Mouse (Mus musculus): Measurements from ENCODE around the gene Prpsap2. TPM values are rescaled to one million over a fixed set of nuclear protein-coding genes. Genes with fewer than 3 reads are reported as not detected.

The Prpsap2 gene
- polyA plus RNA-seq, 1 experiment from 2014 or later: 8.6 TPM

- no peak for DNase-seq
- H3K36me3 ChIP-seq: peaks cover 53% of the 10 kb centered on the region
- H3K4me3 ChIP-seq (replicated peaks): no peak overlapping the region
Observed at GRCm38 (mm10) chr11:61692996-61693395, 68.9 kb downstream of the Prpsap2 start.

DNA sequence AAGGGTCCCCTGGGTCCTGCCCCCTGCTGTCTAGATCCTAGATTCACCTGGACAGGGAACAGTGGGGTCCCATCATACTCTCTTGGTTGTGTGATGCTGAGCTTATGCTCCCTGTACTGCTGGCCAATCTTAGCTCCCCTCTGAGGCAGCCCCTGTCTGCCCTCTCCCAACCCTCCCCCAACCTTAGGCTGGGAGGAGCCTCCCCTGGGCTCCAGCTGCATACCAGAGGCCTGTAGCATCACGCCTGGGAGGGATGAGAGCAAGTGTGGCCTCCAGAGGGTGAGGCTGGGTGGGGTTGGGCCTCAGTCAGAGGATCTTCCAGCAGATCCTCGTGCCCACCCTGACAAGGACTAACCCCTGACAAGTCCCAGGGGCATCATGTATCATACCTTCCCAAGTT lies 74.3 kb downstream of the Prpsap2 start:
- peak overlapping the region; percentile 91 for H3K4me2 ChIP-seq
- peaks cover 18% of the 10 kb centered on the region; the same call in 1 of the 2 replicates for H3K36me3 ChIP-seq
- no peak for DNase-seq
- peaks cover 68% of the 10 kb centered on the region for H3K4me1 ChIP-seq (replicated peaks)
- WGBS (ENCODE audit: insufficient replicate concordance): 33% methylated on average over 2 of the region's 2 CpGs
- peak overlapping the region; percentile 84; the same call in 1 of the 2 replicates for H3K9ac ChIP-seq
- peaks cover 13% of the 10 kb centered on the region for H3K27me3 ChIP-seq
- no peaks in the 10 kb centered on the region for H3K9me3 ChIP-seq (replicated peaks)
- ATAC-seq (ENCODE audit: low read depth): peak; percentile 22
- H3K4me3 ChIP-seq (replicated peaks): peak overlapping the region; percentile 75
- peak overlapping the region; percentile 87; the same call in 1 of the 2 replicates for H3K27ac ChIP-seq

More at GRCm38 (mm10) chr11:61692996-61693395, 68.9 kb downstream of the Prpsap2 start:
- Histone ChIP-seq H3K4me1 (replicated peaks) (peaks cover 20% of the 10 kb centered on the region), H3K9me3 (replicated peaks) (no peaks in the 10 kb centered on the region), H3K4me2 (no peak overlapping the region), H3K27me3 (0 out of 2 replicates have a peak, but pooled peaks cover 4% of the 10 kb centered on the region), H3K9ac (no peak overlapping the region), H3K27ac (no peak overlapping the region)
- ATAC-seq (ENCODE audit: low read depth): no peak
- 81% methylated on average over 5 of the region's 5 CpGs for WGBS (ENCODE audit: insufficient replicate concordance)

GRCm38 (mm10) chr11:61686906-61687453 lies 74.9 kb downstream of the Prpsap2 start:
- Histone ChIP-seq H3K9ac (peak overlapping the region; percentile 84), H3K4me3 (replicated peaks) (peak overlapping the region; percentile 75)
- ATAC-seq (ENCODE audit: low read depth): no peak

DNA sequence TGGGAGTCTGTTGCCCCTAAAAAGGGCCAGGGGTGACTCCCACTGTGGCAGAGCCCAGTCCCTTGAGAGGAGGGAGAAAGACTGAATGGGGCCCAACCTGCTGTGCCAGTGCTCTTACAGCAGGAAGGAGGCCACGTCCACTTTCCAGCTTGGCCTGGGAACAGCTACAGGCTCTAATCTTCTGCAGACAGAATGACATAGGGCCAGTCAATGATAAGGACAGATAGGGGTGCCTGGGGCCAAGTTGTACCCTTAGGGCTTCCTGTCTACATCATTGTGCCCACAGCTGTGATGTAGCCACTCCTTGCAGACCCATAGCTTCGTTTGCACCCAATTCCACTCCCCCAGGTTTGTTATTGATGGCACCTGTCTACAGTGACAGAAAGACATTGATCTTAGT lies 75.7 kb downstream of the Prpsap2 start:
- peak; percentile 69 for DNase-seq
- Histone ChIP-seq H3K4me3 (replicated peaks) (peak overlapping the region; percentile 75), H3K27ac (peak overlapping the region; percentile 87), H3K9ac (peak overlapping the region; percentile 84), H3K4me2 (peak overlapping the region; percentile 91), H3K4me1 (replicated peaks) (peaks cover 68% of the 10 kb centered on the region), H3K27me3 (peaks cover 15% of the 10 kb centered on the region), H3K9me3 (replicated peaks) (no peaks in the 10 kb centered on the region), H3K36me3 (peaks cover 10% of the 10 kb centered on the region; the same call in 1 of the 2 replicates)
- 9% methylated on average over 2 of the region's 2 CpGs for WGBS (ENCODE audit: insufficient replicate concordance)
- ATAC-seq (ENCODE audit: low read depth): peak; percentile 84

More at GRCm38 (mm10) chr11:61686906-61687453, 74.9 kb downstream of the Prpsap2 start:
- Histone ChIP-seq H3K4me2 (peak overlapping the region; percentile 91), H3K36me3 (peaks cover 15% of the 10 kb centered on the region; the same call in 1 of the 2 replicates), H3K9me3 (replicated peaks) (no peaks in the 10 kb centered on the region), H3K27me3 (peaks cover 15% of the 10 kb centered on the region), H3K4me1 (replicated peaks) (peaks cover 68% of the 10 kb centered on the region), H3K27ac (peak overlapping the region; percentile 87)
- WGBS (ENCODE audit: insufficient replicate concordance): 40% methylated on average over 10 of the region's 10 CpGs
- peak; percentile 28 for DNase-seq

DNA sequence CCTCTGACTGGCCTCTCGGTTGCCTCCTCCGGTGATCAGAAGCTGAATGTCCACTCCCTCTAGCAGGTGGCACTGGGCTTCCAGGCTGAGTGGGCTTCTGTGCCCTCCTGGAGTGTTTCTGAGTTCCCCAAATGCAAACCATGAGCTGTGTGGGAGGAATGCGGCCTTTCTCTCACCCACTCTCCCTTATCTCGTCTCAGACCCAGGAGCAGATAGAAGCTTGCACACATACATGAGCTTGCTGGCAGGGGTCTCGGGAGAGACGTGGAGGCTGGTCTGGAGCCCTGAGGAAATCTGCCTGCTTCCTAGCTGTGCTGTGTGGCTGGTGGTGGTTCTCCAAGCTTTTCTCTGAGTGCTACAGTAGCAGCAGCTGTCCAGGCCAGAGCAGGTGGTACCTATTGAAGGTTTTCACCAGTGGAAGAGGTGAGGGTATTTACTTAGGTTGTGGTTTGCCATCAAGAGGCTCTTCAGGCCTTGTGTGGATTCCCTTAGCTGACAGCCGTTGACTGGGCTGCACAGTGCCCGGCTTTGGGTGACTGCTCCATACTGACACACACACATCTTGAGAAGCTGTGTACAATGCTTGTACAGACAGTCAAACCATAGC lies 76.7 kb downstream of the Prpsap2 start:
- DNase-seq (peak; percentile 10), ATAC-seq (ENCODE audit: low read depth) (no peak)
- Histone ChIP-seq H3K27ac (peak overlapping the region; percentile 87), H3K4me2 (peak overlapping the region; percentile 91), H3K4me1 (replicated peaks) (peaks cover 68% of the 10 kb centered on the region), H3K36me3 (0 out of 2 replicates have a peak, but pooled peaks cover 8% of the 10 kb centered on the region), H3K9ac (peak overlapping the region; percentile 84), H3K9me3 (replicated peaks) (no peaks in the 10 kb centered on the region), H3K4me3 (replicated peaks) (peak overlapping the region; percentile 75), H3K27me3 (peaks cover 19% of the 10 kb centered on the region)
- WGBS (ENCODE audit: insufficient replicate concordance): 38% methylated on average over 8 of the region's 8 CpGs

- Histone ChIP-seq H3K27ac (peak within 1 kb of the TSS; percentile 87), H3K36me3 (0 out of 2 replicates have a peak, but pooled peaks cover 8% of the 10 kb centered on the region), H3K4me2 (peak within 1 kb of the TSS; percentile 91), H3K4me1 (replicated peaks) (peaks cover 59% of the 10 kb centered on the region), H3K27me3 (peaks cover 28% of the 10 kb centered on the region), H3K9ac (peak within 1 kb of the TSS; percentile 84), H3K9me3 (replicated peaks) (no peaks in the 10 kb centered on the region), H3K4me3 (replicated peaks) (peak within 1 kb of the TSS; percentile 75)
- WGBS (ENCODE audit: insufficient replicate concordance): 1% methylated on average over 76 of the region's 76 CpGs
- ATAC-seq (ENCODE audit: low read depth): peak; percentile 79
- DNase-seq: peak; percentile 78
Observed at GRCm38 (mm10) chr11:61683907-61684731, 77.8 kb downstream of the Prpsap2 start, which contains the start of gene Fam83g. Fam83g (plus strand) TSS chr11:61684091.

Other genes with a start within 250 kb of the Prpsap2 start
- gene Epn2, start 182.4 kb downstream of the Prpsap2 start, polyA plus RNA-seq (2015; fragmentation: Nextera tagmentation; extraction: Ambion mirVana): 2.5 and 3.1 TPM in 2 replicates
- 4.8 and 5.0 TPM in 2 replicates for gene Grap, start 108.8 kb downstream of the Prpsap2 start, polyA plus RNA-seq (2015; fragmentation: Nextera tagmentation; extraction: Ambion mirVana)
- gene Fam83g, start 78.0 kb downstream of the Prpsap2 start, polyA plus RNA-seq (2015; fragmentation: Nextera tagmentation; extraction: Ambion mirVana): 5.4 and 5.5 TPM in 2 replicates
- gene Slc5a10, start 41.3 kb downstream of the Prpsap2 start, polyA plus RNA-seq (2015; fragmentation: Nextera tagmentation; extraction: Ambion mirVana): not detected in 2 replicates
- gene Ulk2, start 93.0 kb upstream of the Prpsap2 start, polyA plus RNA-seq (2015; fragmentation: Nextera tagmentation; extraction: Ambion mirVana): 2.3 and 2.5 TPM in 2 replicates
- gene Akap10, start 168.2 kb upstream of the Prpsap2 start, polyA plus RNA-seq (2015; fragmentation: Nextera tagmentation; extraction: Ambion mirVana): 8.1 and 9.4 TPM in 2 replicates
- gene Specc1, start 194.7 kb upstream of the Prpsap2 start, polyA plus RNA-seq (2015; fragmentation: Nextera tagmentation; extraction: Ambion mirVana): 41.3 and 45.5 TPM in 2 replicates